Mouse (Mus musculus) adrenal gland (tissue): ENCODE measurements at regions not wholly inside any gene's neighbourhood (a gene's known extent, or its start where the extent isn't known, plus 50 kb on each side); places are given as distances from the start of the nearest gene placed in this dataset.

ENCODE experiments used
- intact Hi-C: fragments of 180-260 bp; cut with DNase I; formaldehyde crosslinking; loops from one replicate; pipeline ENCODE4 v1.15.1; 2025

DNA sequence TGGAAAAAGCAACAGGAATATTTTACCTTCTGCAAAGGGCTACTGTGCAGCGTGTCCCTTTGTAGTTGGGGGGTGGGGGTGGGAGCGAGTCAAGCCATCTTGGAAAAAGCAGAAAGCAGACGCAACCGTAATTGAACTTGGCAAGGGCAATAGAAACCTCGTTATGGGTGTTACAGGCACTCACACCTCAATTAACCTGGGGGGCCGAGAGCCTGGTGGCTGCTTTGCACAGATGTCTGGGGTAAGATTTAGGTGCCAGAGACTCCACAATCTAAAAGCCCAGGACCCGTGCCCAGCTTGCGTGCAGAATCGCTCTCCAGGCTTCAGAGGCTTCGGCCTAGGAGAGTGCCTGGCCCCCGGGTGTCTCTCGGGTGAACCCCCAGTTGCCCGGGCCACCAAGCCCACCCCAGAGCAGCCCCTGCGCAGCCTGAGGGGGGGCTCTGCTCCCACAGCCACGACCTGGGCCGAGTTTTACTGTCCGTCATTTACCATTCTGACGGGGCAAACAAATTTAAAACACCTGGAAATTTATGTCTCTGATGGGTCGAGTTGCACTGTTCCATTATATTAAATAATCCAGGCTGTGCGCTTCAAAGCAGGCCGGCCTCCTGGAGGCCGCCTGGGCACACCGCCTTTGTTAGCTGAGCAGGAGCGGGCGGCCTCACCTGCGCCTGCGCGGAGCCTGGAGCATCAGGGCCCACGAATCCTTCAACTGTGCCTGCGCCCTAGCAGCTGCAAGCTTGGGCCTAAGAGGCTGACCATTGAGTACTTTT lies 212.4 kb downstream of the Srbd1 start:
- intact Hi-C loops: no loop called here

DNA sequence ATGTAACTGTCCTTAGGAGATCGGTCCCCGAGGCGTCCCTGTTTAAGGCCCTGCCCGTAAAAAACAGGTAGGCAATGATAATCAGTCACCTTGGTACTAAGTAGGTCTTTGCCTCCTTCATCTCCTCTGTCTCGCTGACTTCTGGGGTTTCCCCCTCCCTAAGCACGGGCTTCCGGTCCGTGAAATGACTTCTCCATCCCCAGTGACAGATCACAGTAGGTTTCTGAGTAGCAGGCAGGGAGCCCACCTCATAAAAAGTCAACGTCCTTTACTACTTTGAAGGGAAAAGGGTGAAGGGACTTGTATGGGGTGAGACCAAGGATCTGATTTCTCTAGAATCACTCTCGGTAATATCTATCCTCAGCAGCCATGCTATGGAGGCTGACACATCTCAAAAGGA lies 213.0 kb downstream of the Srbd1 start:
- intact Hi-C loops: no loop called here

- intact Hi-C loops: no loop called here
These were observed 214.2 kb downstream of the Srbd1 start for GRCm38 (mm10) chr17:85930789-85931188.

DNA sequence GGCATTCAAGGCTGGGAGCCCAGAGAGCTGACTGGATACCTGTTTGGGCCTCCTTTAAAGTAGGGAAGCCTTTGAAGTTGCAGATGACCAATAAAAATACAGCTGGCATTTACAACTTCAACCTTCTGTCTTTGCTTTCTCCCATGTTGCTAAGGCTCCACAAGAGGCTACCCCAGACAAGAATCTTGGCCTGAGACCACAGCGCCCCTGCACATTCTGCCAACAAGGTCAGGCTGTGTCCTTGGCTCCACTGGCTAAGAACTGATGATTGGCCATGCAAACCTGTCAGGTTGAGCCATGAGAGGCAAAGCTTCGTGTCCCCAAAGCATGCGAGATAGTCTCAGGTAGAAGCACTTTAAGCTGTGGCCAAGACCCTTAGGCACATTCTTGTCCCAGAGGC lies 214.6 kb downstream of the Srbd1 start:
- intact Hi-C loops: no loop called here

DNA sequence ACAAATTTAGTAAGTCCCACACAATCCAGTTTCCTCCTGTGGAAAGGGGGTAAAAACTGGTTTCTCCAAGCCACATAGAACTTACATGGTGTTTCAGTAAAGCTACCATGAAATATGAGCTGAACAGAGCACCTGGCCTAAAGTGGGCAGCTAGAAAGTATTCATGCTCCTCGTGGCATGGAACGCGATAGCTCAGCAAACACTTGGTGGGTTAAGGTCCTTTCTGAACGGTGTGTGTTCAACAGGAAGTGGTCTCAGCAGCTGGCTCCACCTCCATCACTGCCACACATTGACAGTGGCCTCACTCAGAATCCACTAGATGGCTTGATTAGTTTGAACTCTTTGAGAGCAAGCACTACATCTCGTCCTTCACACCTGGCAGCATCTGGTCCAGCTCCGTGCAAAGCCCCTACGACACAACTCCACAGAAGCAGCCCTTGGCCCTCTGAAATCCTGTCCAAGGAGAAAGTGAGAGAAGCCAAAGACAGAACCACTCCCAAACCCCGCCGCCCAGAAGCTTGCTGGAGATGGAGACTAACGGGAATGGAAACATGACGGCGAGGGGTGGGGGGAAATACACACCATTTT lies 215.2 kb downstream of the Srbd1 start:
- intact Hi-C loops: no loop called here

- intact Hi-C loops: no loop called here
These were observed 216.4 kb downstream of the Srbd1 start for GRCm38 (mm10) chr17:85928543-85928942.

GRCm38 (mm10) chr17:85927261-85927660 lies 217.7 kb downstream of the Srbd1 start:
- intact Hi-C loops: no loop called here

GRCm38 (mm10) chr17:85926044-85926443 lies 218.9 kb downstream of the Srbd1 start:
- intact Hi-C loops: no loop called here

- intact Hi-C loops: no loop called here
These were observed 223.7 kb downstream of the Srbd1 start for GRCm38 (mm10) chr17:85921219-85921673.

DNA sequence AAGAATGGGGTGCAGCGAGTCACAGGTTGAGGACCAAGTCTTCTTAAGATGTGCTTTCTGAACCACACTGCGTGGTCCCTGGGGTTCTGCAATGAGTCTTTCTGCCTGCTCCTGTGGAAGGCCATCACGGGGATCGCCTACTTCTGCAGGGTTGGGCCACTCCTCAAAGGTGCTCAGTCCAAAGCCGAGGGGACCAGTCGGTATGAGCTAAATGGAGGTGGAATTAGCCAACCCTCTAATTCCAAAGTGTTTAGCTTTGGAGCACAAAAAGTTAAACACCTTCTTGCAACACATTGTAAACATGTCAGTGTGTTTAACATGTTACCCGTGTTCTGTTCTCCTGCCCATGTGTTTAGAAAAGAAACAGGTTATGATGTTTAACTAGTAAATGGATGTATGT lies 225.1 kb downstream of the Srbd1 start:
- intact Hi-C loops: no loop called here

- intact Hi-C loops: no loop called here
These were observed 227.8 kb upstream of the Six2 start for GRCm38 (mm10) chr17:85915870-85916269.

DNA sequence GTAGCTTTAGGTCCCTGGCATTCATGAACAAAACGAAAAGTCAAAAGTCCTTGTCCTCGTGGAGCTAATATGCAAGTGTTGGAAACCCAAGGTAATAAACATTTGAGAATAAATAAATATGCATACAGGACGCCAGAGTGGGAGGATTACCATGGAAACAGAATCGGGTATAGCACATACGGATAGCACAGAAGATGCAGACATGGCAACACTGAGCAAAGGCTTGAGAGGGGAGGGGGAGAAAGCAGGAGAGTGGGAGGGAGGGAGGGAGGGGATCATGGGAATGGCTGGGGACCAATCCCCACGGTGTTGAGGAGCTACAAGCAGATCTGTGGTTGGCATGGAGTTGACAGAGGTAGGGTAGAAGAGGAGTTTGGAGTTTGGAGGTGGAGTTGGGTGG lies 226.0 kb upstream of the Six2 start:
- intact Hi-C loops: no loop called here

DNA sequence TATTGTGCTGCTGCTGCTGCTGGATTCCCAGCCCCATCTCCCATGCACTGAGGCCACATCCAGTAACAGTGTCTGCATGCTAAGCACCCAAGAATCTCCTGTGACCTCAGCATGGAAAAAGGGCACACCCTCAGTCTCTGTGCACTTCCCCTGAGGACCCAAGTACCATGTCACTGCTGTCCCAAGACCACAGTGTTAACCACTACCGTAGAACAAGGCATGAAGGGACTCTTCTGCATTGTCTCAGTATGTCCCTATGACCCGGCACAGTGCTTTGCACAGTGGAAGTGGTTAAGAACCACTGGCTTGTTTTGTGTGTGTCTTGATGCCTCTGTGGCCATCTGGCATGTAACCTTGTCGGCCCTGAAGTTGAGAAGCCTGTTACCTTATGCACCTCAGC lies 220.6 kb upstream of the Six2 start:
- intact Hi-C loops: no loop called here

DNA sequence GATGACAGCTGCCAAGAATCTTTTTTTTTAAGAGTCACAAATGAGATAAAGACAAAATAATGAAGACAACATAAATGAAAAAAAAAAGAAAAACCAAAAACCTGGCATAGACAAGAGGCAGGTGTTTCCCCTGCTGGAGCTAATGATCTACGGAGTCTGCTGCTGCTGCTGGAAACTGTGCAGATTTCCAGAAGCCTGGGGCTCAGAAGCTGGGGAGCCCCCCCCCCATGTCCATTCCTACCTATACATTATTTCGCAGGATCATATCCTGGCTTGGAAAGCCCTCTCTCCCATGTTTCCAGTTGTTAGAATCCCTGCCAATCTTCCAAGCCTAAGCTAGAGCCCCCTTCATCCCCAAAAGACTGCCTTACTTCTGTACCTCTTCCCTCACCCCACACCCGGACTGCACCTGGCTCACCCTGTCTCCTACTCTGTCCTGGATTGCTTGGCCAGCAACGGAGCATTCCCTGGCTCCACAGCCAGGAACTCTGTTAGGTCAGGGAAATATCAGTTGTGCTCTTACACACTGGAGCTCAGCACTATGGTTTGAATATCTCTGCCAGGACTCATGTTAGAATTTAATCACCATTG lies 218.6 kb upstream of the Six2 start:
- intact Hi-C loops: no loop called here

DNA sequence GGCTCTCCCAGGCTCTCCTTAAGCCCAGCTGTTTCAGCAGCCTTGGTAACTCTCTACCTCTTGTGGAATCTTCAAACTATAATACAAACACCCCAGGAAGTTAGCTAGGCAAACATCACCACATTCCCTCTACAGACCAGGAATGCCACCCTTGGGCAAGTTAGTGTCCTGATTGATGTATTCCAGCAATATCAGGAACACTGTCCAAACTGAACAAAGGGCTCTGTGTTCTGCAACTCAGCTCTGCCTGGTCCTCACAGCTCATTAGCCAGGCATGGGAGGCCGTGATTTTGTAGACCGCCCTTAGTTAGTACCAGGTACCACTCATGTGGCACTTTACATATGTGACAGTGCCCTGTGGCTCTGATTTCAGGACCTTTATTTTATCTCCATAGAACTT lies 214.5 kb upstream of the Six2 start:
- intact Hi-C loops: no loop called here

GRCm38 (mm10) chr17:85899096-85899495 lies 211.0 kb upstream of the Six2 start:
- intact Hi-C loops: no loop called here

DNA sequence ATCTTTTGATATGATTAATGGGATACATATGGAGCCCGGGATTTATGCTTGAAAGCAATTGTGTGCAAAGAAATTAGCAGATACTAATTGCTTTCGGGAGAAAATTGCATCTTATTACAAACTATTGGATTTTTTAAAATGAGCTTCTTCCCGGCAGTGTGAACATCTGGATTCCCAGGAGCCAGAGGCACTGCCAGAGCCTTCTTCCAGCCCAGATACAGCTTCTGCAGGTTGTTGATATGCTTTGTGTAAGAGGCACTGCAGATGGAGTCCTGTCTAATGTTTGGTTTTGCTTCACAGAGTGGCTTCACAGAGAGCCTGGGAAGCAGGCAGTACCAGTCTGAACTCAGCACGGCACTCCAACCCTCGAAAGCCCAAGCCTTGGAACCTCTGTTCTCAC lies 207.9 kb upstream of the Six2 start:
- intact Hi-C loops: no loop called here

- intact Hi-C loops: no loop called here
These were observed 203.2 kb upstream of the Six2 start for GRCm38 (mm10) chr17:85891243-85891642.

DNA sequence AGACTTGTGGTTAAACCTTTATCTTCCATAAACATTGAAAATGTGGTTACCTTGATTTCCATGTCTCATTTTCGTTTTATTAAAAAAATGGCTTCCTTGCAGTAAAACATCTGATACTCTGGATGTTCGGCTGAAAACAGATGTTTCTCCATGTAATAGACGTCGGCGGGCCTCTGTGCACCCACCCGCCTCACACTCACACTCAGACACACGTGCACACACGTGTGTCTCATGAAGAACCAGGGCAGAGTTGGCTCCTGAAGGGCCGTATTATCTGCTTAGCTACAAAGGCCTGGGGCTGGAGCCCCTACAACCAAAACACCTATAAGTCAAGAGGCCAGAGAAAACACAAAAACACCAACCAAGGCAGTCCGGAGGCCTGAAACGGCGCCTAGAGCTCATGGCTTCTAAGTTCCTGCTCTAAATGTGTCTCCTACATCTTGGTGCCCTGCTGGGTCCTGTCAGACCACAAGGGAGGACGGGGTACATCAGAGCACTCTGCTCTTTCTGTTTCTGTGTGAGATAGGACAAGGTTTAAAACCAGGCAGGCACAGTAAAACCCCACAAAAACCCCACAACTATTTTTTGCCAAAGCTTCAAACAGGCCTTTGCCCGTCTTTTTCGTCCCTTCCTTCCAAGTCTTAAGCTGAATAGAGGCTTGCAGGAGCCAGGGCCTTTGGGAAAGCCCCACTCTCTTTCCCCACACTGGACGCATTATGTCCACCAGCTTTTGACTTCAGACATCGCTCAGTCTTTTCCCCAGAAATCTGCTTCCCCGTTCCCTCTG lies 201.9 kb upstream of the Six2 start:
- intact Hi-C loops: no loop called here

DNA sequence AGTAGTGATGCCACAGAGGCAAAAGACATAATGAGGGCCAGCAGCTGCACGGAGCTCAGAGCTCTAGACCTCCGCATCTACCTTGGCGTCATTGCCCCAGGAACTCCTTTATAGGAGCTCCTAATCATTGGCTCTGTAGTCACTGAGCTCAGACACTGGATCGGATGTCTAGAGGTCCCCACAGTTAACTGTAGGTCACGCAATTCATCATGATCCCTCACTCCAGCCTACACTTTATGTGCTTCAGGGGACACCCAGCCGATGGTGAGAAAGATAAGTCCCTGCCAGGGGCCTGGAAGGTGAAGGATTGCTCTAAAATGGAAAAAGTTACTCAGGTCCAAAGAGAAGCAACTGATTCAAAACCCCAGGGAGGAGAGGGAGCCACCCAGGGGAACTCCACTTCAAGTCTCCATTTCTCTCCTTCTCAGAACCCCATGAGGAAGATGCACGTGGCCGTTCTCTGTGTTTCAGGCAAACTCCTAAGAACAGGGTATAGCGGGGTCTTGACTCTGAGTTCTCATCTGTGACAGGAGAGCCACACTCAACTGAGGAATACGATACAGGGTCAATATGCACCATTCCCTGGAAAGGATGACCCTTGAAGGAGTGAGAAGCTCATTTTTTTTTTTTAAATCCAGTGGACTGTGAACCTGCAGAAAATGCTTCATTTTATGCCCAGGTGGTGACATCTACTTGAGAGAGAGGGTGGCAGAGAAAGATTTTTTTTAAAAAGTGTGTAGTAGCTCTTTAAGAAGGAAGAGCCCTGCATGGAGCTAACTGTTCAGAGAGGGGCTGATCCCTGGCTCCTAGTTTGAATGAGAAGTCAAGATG lies 200.7 kb upstream of the Six2 start:
- intact Hi-C loops: no loop called here

DNA sequence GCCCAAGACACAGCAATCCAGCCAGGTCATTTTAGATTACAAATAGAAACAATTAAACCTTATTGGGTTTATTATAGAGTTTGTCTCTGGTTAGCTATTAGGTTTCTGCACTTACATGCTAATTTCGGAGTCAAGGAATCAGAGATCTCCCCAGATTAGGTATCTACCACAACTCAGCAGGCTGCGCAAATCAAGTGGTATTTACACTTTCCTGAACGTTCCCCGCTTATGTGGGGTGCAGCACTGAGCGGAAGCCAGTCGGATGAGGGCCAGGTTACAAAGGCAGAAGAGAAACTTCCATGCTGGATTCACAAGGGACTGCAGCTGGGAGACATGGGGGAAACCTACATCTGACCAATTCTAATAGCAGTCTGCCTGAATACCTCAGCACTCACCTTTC lies 198.6 kb upstream of the Six2 start:
- intact Hi-C loops: no loop called here
